Mouse (Mus musculus) heart, embryonic 15.5 days (tissue): ENCODE results near the gene Olfr288. TPM values are rescaled to one million over a fixed set of nuclear protein-coding genes. Genes with fewer than 3 reads are reported as not detected.

ENCODE experiments used
- ATAC-seq: fragments of 200-750 bp; cut with Nextera tagmentation; replicated peaks from 2 replicates; pipeline ENCODE4 v1.8.0; 2017; ENCODE audit warnings: low read depth, moderate TSS enrichment; ENCODE audit not compliant: insufficient number of reproducible peaks, insufficient read depth, low FRiP score
- H3K27ac ChIP-seq: fragments of 300-500 bp; sonication (generic); 2 replicates; pipeline ENCODE4 v1.5.1; 2015; ENCODE audit warnings: mild to moderate bottlenecking, inconsistent platforms
- H3K27me3 ChIP-seq: fragments of 300-500 bp; sonication (generic); 2 replicates; pipeline ENCODE4 v1.6.1; 2015; ENCODE audit warnings: inconsistent platforms
- H3K36me3 ChIP-seq: fragments of 300-500 bp; sonication (generic); 2 replicates; pipeline ENCODE4 v1.6.1; 2015; ENCODE audit warnings: mild to moderate bottlenecking, inconsistent platforms
- H3K4me1 ChIP-seq: fragments of 300-500 bp; sonication (generic); replicated peaks from 2 replicates; pipeline ENCODE4 v1.6.1; 2015; ENCODE audit warnings: inconsistent platforms
- H3K4me2 ChIP-seq: fragments of 300-500 bp; sonication (generic); 2 replicates; pipeline ENCODE4 v1.6.1; 2015; ENCODE audit warnings: inconsistent platforms, mild to moderate bottlenecking, moderate library complexity
- H3K4me3 ChIP-seq: fragments of 300-500 bp; sonication (generic); 2 replicates; pipeline ENCODE4 v1.5.1; 2015; ENCODE audit warnings: mild to moderate bottlenecking, inconsistent platforms
- H3K9ac ChIP-seq: fragments of 300-500 bp; sonication (generic); 2 replicates; pipeline ENCODE4 v1.6.1; 2015; ENCODE audit warnings: mild to moderate bottlenecking, inconsistent platforms
- H3K9me3 ChIP-seq: fragments of 300-500 bp; sonication (generic); replicated peaks from 2 replicates; pipeline ENCODE4 v1.6.1; 2016; ENCODE audit warnings: inconsistent platforms
- WGBS: fragments of 180-500 bp; shearing (Covaris S2); methylation state at CpG from one replicate; pipeline ENCODE4 v1.1.7; 2015; ENCODE audit warnings: mixed read lengths; 5-methylcytosine and 5-hydroxymethylcytosine counted together
- polyA plus RNA-seq: library from polyadenylated mRNA; unstranded; fragments of >200 nt; fragmentation: Nextera tagmentation; extraction: Ambion mirVana; gene quantifications from 2 replicates; pipeline ENCODE4 v1.2.1, GENCODE M21; 2015

The Olfr288 gene
- not detected in 2 replicates for polyA plus RNA-seq

- Histone ChIP-seq H3K4me2 (no peak within 1 kb of the TSS), H3K4me3 (no peak within 1 kb of the TSS), H3K9me3 (no peaks in the 10 kb centered on the region), H3K36me3 (no peaks in the 10 kb centered on the region), H3K27me3 (no peaks in the 10 kb centered on the region), H3K9ac (no peak within 1 kb of the TSS), H3K4me1 (no peaks in the 10 kb centered on the region), H3K27ac (no peak within 1 kb of the TSS)
- 67% methylated on average over 3 of the region's 3 CpGs for WGBS
- no peak; the same call in 1 of the 2 replicates for ATAC-seq
These were observed at the start of gene Olfr288 for GRCm38 (mm10) chr15:98195442-98195841. Gene Olfr288, minus strand, starts transcription at chr15:98195542.

- no peak overlapping the region for H3K9ac ChIP-seq
- no peak overlapping the region for H3K27ac ChIP-seq
- H3K9me3 ChIP-seq: no peaks in the 10 kb centered on the region
- no peak overlapping the region for H3K4me3 ChIP-seq
- 0 out of 2 replicates have a peak, but pooled peaks cover 5% of the 10 kb centered on the region for H3K27me3 ChIP-seq
- no peak overlapping the region for H3K4me2 ChIP-seq
- no peaks in the 10 kb centered on the region for H3K4me1 ChIP-seq
- H3K36me3 ChIP-seq: no peaks in the 10 kb centered on the region
- 75% methylated on average over 4 of the region's 4 CpGs for WGBS
- no peak for ATAC-seq
These were observed 40.1 kb upstream of the Olfr288 start for GRCm38 (mm10) chr15:98235442-98235841.

GRCm38 (mm10) chr15:98234350-98234749 is 39.0 kb upstream of the Olfr288 start, which contains the start of gene Olfr286:
Gene Olfr286, minus strand, starts transcription at chr15:98234450.
- no peaks in the 10 kb centered on the region for H3K36me3 ChIP-seq
- ATAC-seq: no peak
- H3K27ac ChIP-seq: no peak within 1 kb of the TSS
- no peak within 1 kb of the TSS for H3K4me3 ChIP-seq
- H3K4me1 ChIP-seq: no peaks in the 10 kb centered on the region
- H3K9me3 ChIP-seq: no peaks in the 10 kb centered on the region
- no peak within 1 kb of the TSS for H3K4me2 ChIP-seq
- 0 out of 2 replicates have a peak, but pooled peaks cover 5% of the 10 kb centered on the region for H3K27me3 ChIP-seq
- WGBS: 80% methylated on average over 4 of the region's 4 CpGs
- H3K9ac ChIP-seq: no peak within 1 kb of the TSS

- H3K4me1 ChIP-seq: no peaks in the 10 kb centered on the region
- H3K36me3 ChIP-seq: no peaks in the 10 kb centered on the region
- H3K4me2 ChIP-seq: no peak overlapping the region
- H3K9ac ChIP-seq: no peak overlapping the region
- no peaks in the 10 kb centered on the region for H3K27me3 ChIP-seq
- no peak overlapping the region for H3K4me3 ChIP-seq
- no peaks in the 10 kb centered on the region for H3K9me3 ChIP-seq
- no peak for ATAC-seq
- no peak overlapping the region for H3K27ac ChIP-seq
- WGBS: 77% methylated on average over 7 of the region's 7 CpGs
These were observed 30.8 kb upstream of the Olfr288 start for GRCm38 (mm10) chr15:98226096-98226495.

- Histone ChIP-seq H3K4me3 (no peak overlapping the region), H3K27me3 (no peaks in the 10 kb centered on the region), H3K4me2 (no peak overlapping the region), H3K27ac (no peak overlapping the region), H3K36me3 (no peaks in the 10 kb centered on the region), H3K9me3 (no peaks in the 10 kb centered on the region), H3K9ac (no peak overlapping the region), H3K4me1 (no peaks in the 10 kb centered on the region)
- ATAC-seq: no peak
- WGBS: 39% methylated on average over 16 of the region's 16 CpGs
These were observed 30.3 kb upstream of the Olfr288 start for GRCm38 (mm10) chr15:98225610-98226009.

- Histone ChIP-seq H3K4me1 (no peaks in the 10 kb centered on the region), H3K4me3 (no peak overlapping the region), H3K36me3 (no peaks in the 10 kb centered on the region), H3K27me3 (no peaks in the 10 kb centered on the region), H3K9ac (no peak overlapping the region), H3K27ac (no peak overlapping the region), H3K9me3 (no peaks in the 10 kb centered on the region), H3K4me2 (no peak overlapping the region)
- ATAC-seq: no peak
These were observed 27.0 kb upstream of the Olfr288 start for GRCm38 (mm10) chr15:98222377-98222776.

GRCm38 (mm10) chr15:98220877-98221276 is 25.5 kb upstream of the Olfr288 start, which contains the start of the genes Gm44579 and Olfr287:
Gene Gm44579, minus strand, starts transcription at chr15:98220977.
Gene Olfr287, minus strand, starts transcription at chr15:98221056.
- Histone ChIP-seq H3K27me3 (no peaks in the 10 kb centered on the region), H3K36me3 (no peaks in the 10 kb centered on the region), H3K4me1 (no peaks in the 10 kb centered on the region), H3K4me3 (no peak within 1 kb of the TSS), H3K4me2 (no peak within 1 kb of the TSS), H3K9ac (no peak within 1 kb of the TSS), H3K27ac (no peak within 1 kb of the TSS), H3K9me3 (no peaks in the 10 kb centered on the region)
- 64% methylated on average over 4 of the region's 4 CpGs for WGBS
- ATAC-seq: no peak

- no peak overlapping the region for H3K27ac ChIP-seq
- no peak overlapping the region for H3K9ac ChIP-seq
- no peaks in the 10 kb centered on the region for H3K36me3 ChIP-seq
- ATAC-seq: no peak
- WGBS: 66% methylated on average over 5 of the region's 5 CpGs
- no peak overlapping the region for H3K4me3 ChIP-seq
- no peaks in the 10 kb centered on the region for H3K27me3 ChIP-seq
- H3K4me2 ChIP-seq: no peak overlapping the region
- no peaks in the 10 kb centered on the region for H3K4me1 ChIP-seq
- no peaks in the 10 kb centered on the region for H3K9me3 ChIP-seq
These were observed 18.8 kb upstream of the Olfr288 start for GRCm38 (mm10) chr15:98214130-98214529.

GRCm38 (mm10) chr15:98213336-98213870 is 18.1 kb upstream of the Olfr288 start:
- no peak overlapping the region for H3K4me3 ChIP-seq
- 61% methylated on average over 5 of the region's 5 CpGs for WGBS
- ATAC-seq: no peak
- H3K4me1 ChIP-seq: no peaks in the 10 kb centered on the region
- no peaks in the 10 kb centered on the region for H3K27me3 ChIP-seq
- H3K9me3 ChIP-seq: no peaks in the 10 kb centered on the region
- no peak overlapping the region for H3K27ac ChIP-seq
- H3K4me2 ChIP-seq: no peak overlapping the region
- no peak overlapping the region for H3K9ac ChIP-seq
- no peaks in the 10 kb centered on the region for H3K36me3 ChIP-seq

- Histone ChIP-seq H3K27me3 (no peaks in the 10 kb centered on the region), H3K9ac (no peak overlapping the region), H3K36me3 (no peaks in the 10 kb centered on the region), H3K4me2 (no peak overlapping the region), H3K4me1 (no peaks in the 10 kb centered on the region), H3K27ac (no peak overlapping the region), H3K4me3 (no peak overlapping the region), H3K9me3 (no peaks in the 10 kb centered on the region)
- 78% methylated on average over 7 of the region's 7 CpGs for WGBS
- no peak for ATAC-seq
These were observed 14.3 kb upstream of the Olfr288 start for GRCm38 (mm10) chr15:98209676-98210075.

- 47% methylated on average over 4 of the region's 4 CpGs for WGBS
- H3K9me3 ChIP-seq: no peaks in the 10 kb centered on the region
- ATAC-seq: no peak
- H3K4me3 ChIP-seq: no peak overlapping the region
- peaks cover 12% of the 10 kb centered on the region for H3K4me1 ChIP-seq
- no peaks in the 10 kb centered on the region; the same call in 1 of the 2 replicates for H3K27me3 ChIP-seq
- no peaks in the 10 kb centered on the region for H3K36me3 ChIP-seq
- no peak overlapping the region for H3K27ac ChIP-seq
- no peak overlapping the region for H3K9ac ChIP-seq
- H3K4me2 ChIP-seq: no peak overlapping the region
These were observed 10.9 kb downstream of the Olfr288 start for GRCm38 (mm10) chr15:98184456-98184855.
